Mouse (Mus musculus) ES-E14 (cell line): ENCODE data around the gene Npc1l1. TPM values are rescaled to one million over a fixed set of nuclear protein-coding genes. Genes with fewer than 3 reads are reported as not detected.

Experiments
- DNase-seq: peaks from one replicate; pipeline ENCODE4 v3.0.0-alpha.2; 2013; ENCODE audit warnings: low read depth, low spot score
- H3K27ac ChIP-seq: 2 replicates; pipeline ENCODE4 v1.5.1; 2012; ENCODE audit warnings: low read depth, mild to moderate bottlenecking, low read length, moderate library complexity, mixed read lengths; ENCODE audit not compliant: poor library complexity, insufficient read depth, severe bottlenecking
- H3K36me3 ChIP-seq: 2 replicates; pipeline ENCODE4 v1.6.1; 2012; ENCODE audit warnings: mild to moderate bottlenecking, low read length, moderate library complexity, mixed read lengths; ENCODE audit not compliant: control insufficient read depth, poor library complexity, insufficient read depth, severe bottlenecking
- H3K4me1 ChIP-seq, 2 experiments: fragments of 150-350 bp in 1 of 2; sonication (generic) in 1 of 2; 2 replicates each; pipeline ENCODE4 v1.6.1; 2012; ENCODE audit warnings: low read length in 2 of 2, mild to moderate bottlenecking in 1 of 2, mixed read lengths in 1 of 2; ENCODE audit not compliant: control insufficient read depth in 2 of 2, insufficient read depth in 2 of 2, poor library complexity in 1 of 2
- H3K4me3 ChIP-seq, 2 experiments: fragments of 150-350 bp in 1 of 2; sonication (generic) in 1 of 2; 2 replicates each; pipeline ENCODE4 v1.5.1; 2012; ENCODE audit warnings: low read length in 2 of 2, low read depth in 1 of 2, mild to moderate bottlenecking in 1 of 2, mixed read lengths in 1 of 2; ENCODE audit not compliant: insufficient read depth in 1 of 2, poor library complexity in 1 of 2, severe bottlenecking in 1 of 2
- H3K9ac ChIP-seq: 2 replicates; pipeline ENCODE4 v1.6.1; 2012; ENCODE audit warnings: low read depth, mild to moderate bottlenecking, low read length, mixed read lengths; ENCODE audit not compliant: poor library complexity, insufficient read depth, severe bottlenecking
- H3K9me3 ChIP-seq: fragments of 150-350 bp; sonication (generic); 2 replicates; pipeline ENCODE4 v1.6.1; 2012; ENCODE audit warnings: low read depth, mild to moderate bottlenecking, low read length; ENCODE audit not compliant: control insufficient read depth, insufficient read depth
- CHD2 ChIP-seq: IDR thresholded peaks from 2 replicates; pipeline ENCODE4 v1.6.1; 2014; ENCODE audit warnings: mild to moderate bottlenecking, low read depth, low read length, inconsistent platforms
- HCFC1 ChIP-seq: IDR thresholded peaks from 2 replicates; pipeline ENCODE4 v1.6.1; 2012; ENCODE audit warnings: low read length, inconsistent platforms, borderline replicate concordance; ENCODE audit not compliant: insufficient read depth
- MAFK ChIP-seq: IDR thresholded peaks from 2 replicates; pipeline ENCODE4 v1.6.1; 2014; ENCODE audit warnings: mild to moderate bottlenecking, low read depth, low read length, inconsistent platforms; ENCODE audit not compliant: insufficient read depth
- ZC3H11A ChIP-seq: IDR thresholded peaks from 2 replicates; pipeline ENCODE4 v1.6.1; 2012; ENCODE audit warnings: low read depth, mild to moderate bottlenecking, inconsistent platforms, low read length, borderline replicate concordance
- ZNF384 ChIP-seq: IDR thresholded peaks from 2 replicates; pipeline ENCODE4 v1.6.1; 2012; ENCODE audit warnings: low read depth, low read length, inconsistent platforms
- in situ Hi-C, 2 experiments: fragments of 600-800 bp; cut with MboI; formaldehyde crosslinking; loops; one replicate each; pipeline ENCODE4 v1.15.1; 2025; ENCODE audit warnings: low sequenced_read_pairs in 2 of 2, inconsistent platforms in 1 of 2; ENCODE audit not compliant: unreplicated experiment in 2 of 2
- total RNA-seq: library from RNA; depleted of rRNA; stranded (reverse); fragments of 300-350 nt; gene quantifications from 2 replicates; pipeline ENCODE4 v1.2.3, GENCODE M21; 2012

Npc1l1 gene
- total RNA-seq, 1 experiment, result 0.40 TPM

DNA sequence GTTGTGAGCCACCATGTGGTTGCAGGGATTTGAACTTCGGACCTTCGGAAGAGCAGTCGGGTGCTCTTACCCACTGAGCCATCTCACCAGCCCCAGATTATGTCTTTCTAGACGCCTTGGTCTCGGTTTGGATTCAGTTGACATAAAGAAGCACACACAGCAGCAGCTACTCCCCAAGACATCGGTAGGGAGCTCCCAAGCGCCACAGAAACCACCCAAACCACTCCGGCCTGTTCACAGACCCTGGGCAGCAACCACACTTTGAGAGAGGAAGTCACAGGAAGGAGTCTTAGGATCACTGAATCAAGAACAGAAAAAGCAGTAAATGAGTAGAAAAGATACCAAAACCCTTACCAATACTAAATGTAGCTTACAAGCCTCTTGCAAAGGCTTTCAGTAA lies 33.2 kb downstream of the Npc1l1 start:
- H3K4me3 ChIP-seq, result no peak overlapping the region
- in situ Hi-C loops, result loop anchor here in 1 of 2 experiments (10.0 kb wide), 1 partner anchor 202 kb away; no protein-coding TSS in a partner anchor
- no peaks in the 10 kb centered on the region for H3K9me3 ChIP-seq
- H3K9ac ChIP-seq, result no peak overlapping the region
- no peak overlapping the region for H3K27ac ChIP-seq
- H3K4me1 ChIP-seq, result peaks cover 0 to 9% of the 10 kb centered on the region in 2 experiments; a peak in 2 of 4 replicates
- no peak for TF ChIP-seq MAFK
- TF ChIP-seq ZC3H11A, result no peak
- no peak for TF ChIP-seq HCFC1
- TF ChIP-seq CHD2, result no peak
- TF ChIP-seq ZNF384, result no peak
- peaks cover 5% of the 10 kb centered on the region for H3K36me3 ChIP-seq
- DNase-seq, result no peak

DNA sequence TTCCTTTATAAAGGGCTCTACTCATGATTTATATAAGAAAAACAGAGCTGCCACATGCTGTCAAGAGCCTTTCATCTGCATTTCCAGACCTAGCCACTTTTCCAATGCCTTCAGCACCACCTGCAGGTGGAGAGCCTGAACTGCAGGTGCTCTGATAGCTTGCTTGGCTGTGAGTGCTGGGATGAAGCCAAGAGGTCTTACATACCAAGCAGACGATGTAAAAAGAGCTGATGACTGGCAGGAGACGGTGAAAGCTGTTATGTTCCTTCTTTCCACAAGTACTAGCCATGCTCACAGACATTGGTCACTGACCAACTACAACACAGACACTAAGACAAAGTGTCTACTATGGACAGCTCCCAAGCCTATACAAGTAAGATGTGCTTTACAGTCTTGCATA lies 42.1 kb downstream of the Npc1l1 start:
- H3K9ac ChIP-seq, result no peak overlapping the region
- DNase-seq, result peak; percentile 76
- H3K27ac ChIP-seq, result no peak overlapping the region
- TF ChIP-seq CHD2 (no peak), HCFC1 (no peak), ZC3H11A (peak; percentile 90), MAFK (no peak), ZNF384 (no peak)
- in situ Hi-C loops, result no loop called here
- peaks cover 9% of the 10 kb centered on the region for H3K36me3 ChIP-seq
- no peaks in the 10 kb centered on the region for H3K9me3 ChIP-seq
- peaks cover 0 to 17% of the 10 kb centered on the region in 2 experiments; a peak in 2 of 4 replicates for H3K4me1 ChIP-seq
- H3K4me3 ChIP-seq, result no peak overlapping the region

DNA sequence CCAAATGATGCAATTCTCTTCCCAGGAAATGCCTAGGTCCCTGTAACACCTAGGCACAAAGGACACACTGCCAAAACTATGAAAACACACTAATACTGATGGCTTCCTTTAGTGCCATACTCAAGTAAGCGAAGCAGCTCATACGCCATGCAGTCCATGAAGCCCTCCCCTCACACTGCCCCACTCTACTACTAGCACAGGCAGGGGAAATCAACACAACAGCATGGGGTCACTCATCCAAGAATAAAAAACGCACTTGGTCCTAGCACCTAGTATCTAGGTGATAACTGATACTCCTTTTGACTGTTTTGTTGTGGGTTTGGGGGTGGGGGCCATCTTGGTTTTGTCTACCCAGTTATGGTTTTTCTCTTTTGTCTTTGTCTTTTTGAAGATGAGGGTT lies 42.5 kb downstream of the Npc1l1 start:
- H3K4me3 ChIP-seq, result no peak overlapping the region
- H3K9ac ChIP-seq, result no peak overlapping the region
- peaks cover 11% of the 10 kb centered on the region; the same call in 1 of the 2 replicates for H3K36me3 ChIP-seq
- TF ChIP-seq MAFK, result no peak
- no peak for TF ChIP-seq HCFC1
- TF ChIP-seq CHD2, result no peak
- no peak for TF ChIP-seq ZC3H11A
- no peak for TF ChIP-seq ZNF384
- in situ Hi-C loops, result no loop called here
- no peaks in the 10 kb centered on the region for H3K9me3 ChIP-seq
- DNase-seq, result no peak
- peaks cover 0 to 21% of the 10 kb centered on the region in 2 experiments; a peak in 2 of 4 replicates for H3K4me1 ChIP-seq
- no peak overlapping the region for H3K27ac ChIP-seq

DNA sequence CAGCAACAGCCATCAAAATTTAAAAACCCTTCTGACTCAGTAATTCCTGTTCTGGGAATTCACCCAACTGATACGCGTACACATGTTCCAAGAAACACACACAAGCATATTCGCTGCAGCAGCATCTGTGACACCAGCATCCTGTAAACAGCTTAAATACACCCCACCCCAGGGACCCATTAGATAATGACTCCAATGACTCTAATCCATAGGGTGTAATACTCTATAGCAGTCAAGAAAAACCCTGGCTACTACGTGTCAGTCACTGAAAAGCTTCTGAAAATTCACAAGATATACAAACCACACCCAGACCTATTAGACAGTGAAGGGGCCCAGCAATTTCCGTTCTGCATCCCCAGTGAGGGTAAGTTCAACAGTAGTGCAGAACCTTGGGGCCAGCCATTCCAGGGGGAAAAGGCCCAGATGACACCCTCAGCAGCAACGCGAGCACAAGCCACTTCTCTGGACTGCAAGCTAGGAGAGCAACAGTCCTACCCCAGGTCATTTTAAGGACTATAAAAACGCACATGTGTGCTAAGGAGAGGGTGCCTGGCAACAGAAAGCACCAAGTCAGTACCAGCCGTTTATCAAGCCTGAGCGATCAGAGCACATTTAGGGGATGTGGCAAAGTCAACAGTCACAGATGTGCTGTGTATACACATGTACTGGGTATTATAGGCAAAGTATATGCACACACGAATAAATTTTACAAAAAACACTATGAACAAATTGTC lies 45.6 kb downstream of the Npc1l1 start:
- no peak for TF ChIP-seq ZC3H11A
- no peak for DNase-seq
- Histone ChIP-seq H3K36me3 (peaks cover 6% of the 10 kb centered on the region; the same call in 1 of the 2 replicates), H3K9ac (no peak overlapping the region), H3K4me1 (peaks cover 7 to 28% of the 10 kb centered on the region in 2 experiments; a peak in 3 of 4 replicates), H3K4me3 (no peak overlapping the region), H3K9me3 (no peaks in the 10 kb centered on the region), H3K27ac (no peak overlapping the region)
- in situ Hi-C loops, result no loop called here
